Mouse (Mus musculus): Measurements from ENCODE around the gene Tacc2.
A peak's percentile ranks its signal among the peaks of the same experiment; 100 is the strongest.

Gene Tacc2

DNA sequence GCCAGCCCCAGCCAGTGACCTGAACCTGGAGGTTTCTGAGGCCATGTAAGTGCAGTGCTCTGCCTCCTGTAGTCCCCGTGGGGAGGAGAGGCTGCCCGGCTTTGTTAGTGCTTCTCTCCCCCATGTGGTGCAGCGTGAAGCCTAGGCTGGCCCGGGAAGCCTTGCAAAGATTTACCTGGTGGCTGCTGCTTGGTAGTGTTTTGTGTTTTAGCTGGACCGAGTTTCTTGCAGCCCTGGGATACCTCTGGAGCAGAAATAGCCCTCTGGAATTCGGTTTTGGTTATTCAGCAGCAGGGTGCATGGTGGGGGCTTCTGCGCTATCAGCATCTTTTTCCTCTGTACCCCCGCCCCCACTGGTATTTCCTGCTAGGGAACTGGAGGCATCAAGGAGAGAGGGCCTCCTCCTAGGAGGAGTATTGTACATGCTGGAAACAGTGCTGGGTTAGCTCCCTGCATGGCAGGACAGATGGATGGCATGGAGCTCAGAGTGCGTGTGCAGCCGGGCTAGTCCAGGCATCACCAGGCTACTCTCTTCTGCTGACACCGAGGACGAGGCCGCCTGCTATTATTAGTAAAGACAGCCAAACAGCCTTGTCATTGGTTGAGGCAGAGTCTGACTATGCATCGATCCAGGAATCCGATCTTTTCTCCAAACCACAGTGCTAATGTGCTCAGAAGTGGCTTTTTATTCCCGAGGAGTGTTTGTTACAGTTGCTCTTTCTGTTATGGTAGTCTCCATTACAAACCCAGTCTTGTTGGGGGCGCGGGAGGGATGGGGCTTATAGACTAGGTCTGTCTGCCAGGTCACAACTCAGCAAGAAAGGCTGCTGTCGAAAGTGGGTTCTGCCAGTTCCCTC is 115.9 kb downstream of the Tacc2 start:
- peak; percentile 48 for DNase-seq

DNA sequence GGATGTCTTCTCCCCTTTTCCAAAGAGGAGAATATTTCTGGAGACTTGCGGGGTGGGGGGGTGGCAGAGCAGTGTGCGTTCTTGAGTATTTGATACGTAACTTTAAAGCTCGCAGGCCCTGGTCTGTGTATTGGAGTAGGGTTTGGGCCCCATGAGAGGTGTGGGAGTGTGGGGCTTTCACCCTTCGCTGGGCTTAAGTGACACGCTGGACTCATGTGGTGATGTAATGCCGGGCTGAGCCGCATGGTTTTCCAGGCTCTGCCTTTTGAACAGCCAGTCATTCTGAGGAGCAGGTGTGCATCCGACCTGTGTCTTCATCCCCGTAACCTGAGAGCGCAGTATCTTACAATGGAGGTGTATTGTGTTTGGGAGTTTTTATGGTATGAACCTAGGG is 116.6 kb downstream of the Tacc2 start:
- DNase-seq: no peak

DNA sequence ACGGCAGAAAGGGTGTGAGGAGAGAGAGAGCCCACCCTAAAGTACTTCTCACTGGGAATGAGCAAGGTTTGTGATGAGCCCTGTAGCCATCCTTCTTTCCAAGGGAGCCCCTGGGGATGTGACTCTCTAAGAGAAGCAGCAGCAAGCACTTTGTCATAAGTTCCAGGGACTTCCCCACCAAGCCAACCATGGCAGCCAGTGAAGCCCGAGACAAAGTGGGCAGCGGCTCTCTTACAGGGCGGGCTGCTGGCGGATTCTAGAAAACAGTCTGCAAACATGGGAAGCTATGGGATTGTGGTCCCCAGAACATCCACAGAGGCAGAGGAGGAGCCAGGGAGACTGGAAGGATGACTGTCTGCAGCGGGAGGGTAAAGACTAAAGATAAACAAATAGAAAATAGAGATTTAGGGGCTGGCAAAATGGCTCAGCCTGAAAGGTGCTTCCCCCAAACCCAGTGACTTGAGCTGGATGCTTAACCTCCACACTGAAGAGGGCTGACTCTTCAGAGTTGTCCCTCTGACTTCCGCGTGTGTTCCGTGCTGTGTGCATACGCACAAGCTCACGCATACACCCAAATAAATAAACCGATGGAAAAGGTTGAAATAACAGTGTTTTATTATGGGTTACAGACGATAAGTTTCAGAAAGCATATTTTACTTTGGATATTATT is 118.6 kb downstream of the Tacc2 start:
- no peak for DNase-seq

DNA sequence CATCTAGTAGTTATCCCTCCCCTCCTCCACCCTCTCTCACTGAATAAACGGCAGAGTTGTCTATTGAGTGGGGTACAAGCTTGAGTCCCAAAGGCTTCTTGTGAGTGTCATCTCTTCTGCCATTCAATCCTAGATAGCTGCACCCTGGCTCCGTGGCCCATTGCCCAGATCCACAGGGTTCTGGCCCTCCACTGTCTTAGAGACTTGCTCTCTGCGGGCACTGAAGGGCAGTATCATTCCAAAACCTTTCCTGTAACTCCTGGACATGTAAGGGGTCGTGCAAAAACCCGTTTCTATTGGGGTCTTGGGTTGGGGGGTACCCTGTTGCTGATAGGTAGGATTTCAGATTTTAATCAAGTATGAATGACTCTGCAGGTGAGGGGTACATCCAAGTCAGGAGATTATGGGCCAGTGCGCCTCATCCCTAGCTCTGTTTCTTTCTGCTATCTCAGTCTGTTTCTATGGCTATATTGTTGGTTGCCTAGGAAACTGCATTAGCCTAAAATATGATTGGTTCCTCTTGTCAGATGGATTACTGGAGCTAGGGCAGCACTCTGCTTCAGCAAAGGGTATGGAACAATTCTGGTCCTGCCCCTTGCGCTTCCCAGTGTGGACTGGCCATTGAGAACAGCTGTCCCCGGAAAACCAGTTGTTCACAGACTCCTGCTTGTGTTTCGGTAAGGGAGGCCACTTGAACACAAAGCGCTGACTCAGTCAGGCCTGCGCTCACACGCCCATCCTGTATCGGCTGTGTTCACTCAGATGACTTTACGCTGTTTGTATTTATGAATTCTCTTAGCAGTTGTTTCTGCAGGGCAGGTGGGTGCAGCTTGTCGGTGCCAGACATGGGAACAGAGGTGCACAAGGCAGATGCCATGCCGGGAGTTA is 119.4 kb downstream of the Tacc2 start:
- no peak for DNase-seq

DNA sequence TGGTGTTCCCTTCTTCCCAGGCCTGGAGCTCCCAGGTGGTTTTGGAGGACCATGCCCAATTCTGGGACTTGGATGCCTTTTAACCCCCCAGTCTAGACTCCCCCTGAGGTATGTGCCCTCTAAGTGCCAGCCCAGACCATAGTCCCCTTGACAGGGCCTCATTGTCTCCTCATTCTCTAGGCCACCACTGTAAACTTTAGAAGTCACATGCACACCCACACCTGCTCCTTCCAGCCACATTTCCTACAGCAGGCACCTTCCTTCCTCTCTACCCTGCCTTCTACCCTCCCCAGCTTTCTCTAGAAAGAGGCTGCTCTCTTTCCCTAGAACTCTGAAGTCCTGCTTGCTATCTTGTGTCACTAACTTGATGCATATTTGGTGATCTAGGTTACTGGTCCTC is 121.2 kb downstream of the Tacc2 start:
- DNase-seq: no peak

DNA sequence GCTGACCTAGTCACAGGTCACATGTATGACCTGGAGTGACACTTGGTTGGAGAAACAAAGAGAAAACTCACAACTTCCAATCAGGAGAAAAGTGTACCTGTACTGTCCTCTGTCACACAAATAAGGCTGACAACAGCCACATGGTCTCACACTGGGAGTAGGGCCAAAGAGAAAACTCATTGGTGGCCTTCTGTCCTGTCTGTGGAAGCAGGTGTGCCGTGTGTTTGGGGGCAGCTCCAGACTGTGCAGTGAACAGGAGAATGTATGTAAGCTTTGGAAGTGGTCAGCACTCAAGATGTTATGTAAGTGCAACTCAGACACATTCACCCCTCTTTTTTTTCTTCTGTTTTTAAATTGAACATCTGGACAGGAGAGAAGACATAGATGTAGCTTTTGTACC is 124.1 kb downstream of the Tacc2 start:
- no peak for DNase-seq

DNA sequence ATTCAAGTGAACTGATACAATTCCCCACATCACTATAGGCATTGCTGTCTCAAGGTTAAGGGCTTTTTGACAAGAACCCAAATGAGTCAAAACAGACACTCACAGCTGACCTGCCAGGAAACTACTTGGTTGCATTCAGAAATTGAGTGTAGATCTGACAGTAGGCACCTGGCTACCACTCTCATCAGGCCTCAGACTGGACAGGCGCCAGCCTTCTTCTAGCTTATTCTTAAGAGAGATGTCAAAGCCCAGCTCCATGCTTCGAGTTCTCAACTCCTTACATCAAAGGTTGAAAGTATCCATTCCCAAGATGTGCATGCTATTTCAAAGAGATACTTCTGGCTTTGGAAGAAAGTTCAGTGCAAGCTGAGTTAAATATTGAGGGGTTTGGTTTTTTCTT is 128.0 kb downstream of the Tacc2 start:
- no peak for DNase-seq

DNA sequence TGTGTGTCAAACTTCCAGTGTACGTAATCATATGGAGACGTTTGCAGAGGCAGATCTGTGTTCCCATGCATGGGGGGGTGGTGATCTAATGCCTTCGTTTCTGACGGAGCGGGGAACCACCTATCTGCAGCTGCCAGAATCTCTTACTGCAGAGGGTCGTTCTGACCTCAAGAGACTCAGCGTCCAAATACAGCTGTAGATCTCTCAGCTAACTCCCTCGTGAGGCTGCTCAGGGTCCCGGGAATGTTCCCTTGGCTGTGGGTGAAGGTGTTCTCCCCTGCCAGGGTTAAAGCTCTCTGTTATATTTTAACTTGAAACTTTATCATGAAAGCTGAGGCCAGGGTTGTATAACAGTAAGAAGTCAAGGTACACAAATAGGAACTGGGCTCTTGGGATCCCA is 131.7 kb downstream of the Tacc2 start:
- no peak for DNase-seq

DNA sequence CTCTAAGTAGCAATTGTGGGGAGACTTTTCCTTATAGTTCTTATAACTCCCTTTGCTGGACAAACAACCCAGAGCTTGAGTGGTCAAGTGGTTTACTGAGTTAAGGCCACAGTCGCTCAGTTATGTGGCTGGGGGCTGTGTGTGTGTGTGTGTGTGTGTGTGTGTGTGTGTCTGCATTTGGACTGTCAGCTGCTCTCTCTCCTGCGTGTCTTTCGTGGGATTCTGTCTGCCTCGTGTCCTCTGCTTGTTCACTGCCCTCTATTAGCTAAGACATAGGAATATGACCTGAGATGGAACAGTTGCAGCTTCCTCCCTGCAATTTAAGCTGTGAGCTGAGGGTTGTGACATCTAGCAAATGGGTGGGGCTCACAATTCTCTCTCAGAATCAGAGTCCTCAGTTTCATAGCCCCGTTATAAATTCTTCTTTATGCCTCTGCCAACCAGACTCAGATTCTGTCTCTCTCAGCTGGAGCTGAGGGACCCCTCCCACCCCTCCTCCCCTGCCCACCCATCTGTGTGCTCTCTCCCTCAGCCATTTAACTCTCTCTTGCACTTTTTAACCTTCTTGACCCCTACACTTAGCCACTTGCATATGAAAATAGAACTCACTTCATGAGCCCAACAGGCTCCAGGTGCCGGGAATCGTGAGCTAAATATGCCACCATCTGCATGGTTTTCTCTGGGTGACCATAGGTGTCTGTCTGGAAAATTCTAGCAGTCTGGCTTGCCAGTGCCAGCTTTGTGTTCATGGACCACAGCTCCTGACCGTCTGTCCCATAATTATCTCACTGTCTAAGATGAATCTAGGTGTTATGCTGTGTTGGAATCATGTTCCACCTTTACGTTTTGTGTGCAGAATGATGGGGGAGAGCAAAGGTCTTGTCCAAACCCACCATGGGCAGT is 132.4 kb downstream of the Tacc2 start:
- no peak for DNase-seq

DNA sequence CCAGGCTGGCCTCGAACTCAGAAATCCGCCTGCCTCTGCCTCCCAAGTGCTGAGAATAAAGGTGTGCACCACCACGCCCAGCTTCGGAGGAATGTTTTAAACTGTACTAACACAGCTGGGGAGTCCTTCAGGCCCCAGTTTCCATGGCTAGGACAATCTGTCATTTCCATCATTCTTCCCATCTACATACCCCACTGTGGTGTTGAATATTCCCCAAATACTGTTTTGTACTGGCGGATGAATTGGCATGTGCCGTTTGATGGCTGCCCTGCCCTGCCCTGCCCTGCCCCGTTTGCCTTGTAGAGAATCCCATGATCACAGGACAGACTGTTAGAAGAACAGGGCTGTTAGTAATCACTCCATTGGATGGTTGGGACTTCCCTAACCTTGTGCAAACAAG is 134.6 kb downstream of the Tacc2 start:
- no peak for DNase-seq

DNA sequence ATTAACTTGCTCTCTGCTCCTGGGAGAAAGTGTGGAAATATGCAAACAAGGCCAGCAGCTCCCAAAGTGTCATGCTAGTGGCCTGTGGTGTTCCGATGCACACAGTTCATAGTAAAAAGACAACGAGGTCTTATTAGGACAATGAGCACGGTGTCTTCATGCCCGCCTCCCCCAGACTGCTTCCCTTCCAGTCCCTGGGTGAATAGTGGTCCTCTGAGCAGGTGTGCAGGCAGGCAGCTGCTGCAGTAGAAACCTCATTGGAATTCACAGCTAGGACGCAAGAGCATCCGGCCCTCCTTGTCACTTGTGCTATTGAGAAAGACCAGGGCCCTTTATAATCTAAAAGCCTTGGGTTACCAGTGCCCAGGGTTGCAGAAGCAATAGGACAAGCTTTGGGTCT is 136.1 kb downstream of the Tacc2 start:
- DNase-seq: no peak

DNA sequence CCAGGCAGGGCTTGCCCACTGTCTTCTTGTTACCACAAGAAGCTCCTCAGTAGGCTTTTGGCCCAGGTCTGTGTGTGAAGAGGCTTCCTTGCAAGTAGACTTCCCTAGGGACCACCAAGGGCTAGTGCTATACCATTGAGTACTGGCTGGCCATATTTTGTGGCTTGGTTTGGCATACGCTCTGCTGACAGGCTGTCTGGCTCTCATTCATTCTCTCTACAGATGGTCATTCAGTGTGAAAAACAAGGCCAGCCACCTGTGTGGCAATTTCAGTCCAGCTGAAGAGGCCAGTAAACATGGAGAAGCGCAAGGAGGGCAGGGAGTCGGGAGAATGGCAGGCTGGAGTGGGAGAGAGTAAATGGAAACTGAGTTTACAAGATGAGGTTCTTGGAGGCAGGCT is 138.2 kb downstream of the Tacc2 start:
- no peak for DNase-seq

DNA sequence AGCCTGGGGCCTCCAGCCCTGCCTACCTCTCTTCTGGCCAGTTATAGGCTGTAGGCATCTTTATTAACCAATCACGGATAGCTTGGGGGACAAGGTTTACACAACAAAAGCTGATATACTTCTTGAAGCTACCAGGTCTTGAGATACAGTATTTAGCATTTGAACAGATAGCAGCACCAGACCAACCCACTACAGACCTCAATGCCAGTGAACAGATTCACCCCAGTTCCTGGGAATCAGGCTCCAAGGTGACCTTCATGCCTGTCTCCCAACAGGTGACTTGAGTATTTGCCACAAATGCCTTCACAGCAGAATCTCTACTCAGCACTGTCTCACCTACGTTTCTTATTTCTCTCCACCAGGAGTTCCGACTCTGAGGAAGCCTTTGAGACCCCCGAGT is 139.1 kb downstream of the Tacc2 start:
- DNase-seq: no peak

DNA sequence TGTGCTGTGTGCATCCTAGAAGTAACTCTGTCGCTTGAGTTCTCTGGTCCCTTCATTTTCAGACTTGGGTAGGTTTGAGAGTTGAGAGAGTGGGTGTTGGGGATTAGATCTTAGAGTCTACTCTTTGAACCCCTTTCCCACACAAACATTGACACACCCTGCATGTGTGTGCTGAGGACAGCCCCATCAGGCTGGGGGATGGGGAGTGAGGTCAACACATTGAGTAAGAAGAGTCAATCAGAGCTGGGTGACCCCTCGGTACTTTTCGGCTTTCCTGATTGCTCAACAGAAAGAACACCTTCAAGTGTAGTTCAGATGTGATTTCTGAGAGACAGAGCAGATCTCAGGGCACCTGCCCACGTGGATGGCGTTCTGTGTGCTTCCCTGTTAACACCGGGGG is 139.8 kb downstream of the Tacc2 start:
- DNase-seq: no peak

DNA sequence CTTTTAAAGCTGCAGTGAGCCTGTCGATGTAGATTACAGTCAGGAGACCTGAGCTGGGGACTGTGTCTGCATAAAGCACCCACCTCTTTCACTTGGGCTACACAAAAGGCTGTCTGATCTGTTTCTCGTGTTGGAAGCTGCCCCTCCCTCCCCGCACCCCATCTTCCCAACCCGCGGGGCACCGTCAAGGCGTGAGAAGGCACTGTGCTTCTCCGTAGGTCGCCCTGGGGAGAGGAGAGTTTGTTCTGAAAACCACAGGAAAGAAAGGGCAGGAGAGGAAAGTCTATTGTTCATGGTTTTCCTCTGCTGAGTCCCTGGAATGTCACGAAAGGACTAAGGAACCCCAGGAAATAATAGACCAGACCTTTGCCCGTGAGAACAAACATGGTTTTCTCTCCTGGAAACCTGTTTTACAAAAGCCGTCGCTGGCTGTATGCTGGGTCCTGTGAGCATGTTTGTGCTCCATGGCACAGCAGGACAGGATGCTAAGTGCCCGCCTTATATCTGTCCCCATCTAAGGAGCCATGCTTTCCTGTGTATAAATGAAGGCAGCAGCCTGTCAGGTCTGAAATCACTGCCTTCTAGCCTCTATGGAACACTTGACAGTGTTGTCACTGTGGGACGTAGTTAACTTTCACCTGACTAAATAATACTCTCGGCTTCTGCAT is 142.8 kb downstream of the Tacc2 start:
- DNase-seq: no peak

DNA sequence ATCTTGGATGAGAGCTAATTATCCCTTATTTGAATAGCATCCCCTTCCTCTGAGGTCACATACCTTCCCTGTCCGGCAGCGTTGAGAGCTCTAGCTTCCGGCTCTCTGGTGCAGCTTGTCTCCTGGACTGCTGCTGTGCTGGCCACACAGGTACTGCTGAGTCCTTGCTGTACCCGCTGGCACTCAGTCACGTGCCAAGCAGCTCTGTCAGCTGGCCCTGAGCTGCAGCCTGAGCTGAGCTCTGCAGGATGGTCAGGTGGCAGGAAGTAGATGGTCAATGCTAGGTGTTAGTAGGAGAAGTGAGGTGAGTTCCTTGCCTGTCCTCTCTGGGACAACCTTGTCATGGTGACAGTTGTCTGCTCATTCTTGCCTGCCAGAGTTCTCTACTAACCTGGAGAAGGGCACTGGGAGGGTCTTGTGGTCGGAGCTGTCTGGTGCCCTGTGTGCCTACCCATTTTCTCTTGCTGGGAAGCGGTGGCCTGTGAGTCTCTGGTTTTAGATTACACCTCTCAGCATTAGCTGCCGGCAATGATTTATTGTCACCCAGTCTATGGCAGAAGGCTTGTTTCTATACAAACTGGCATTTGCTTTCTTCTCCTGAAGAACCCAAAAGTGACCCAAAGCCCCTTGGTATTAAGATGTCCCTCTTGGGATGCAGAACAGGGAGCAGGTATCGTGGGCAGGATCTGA is 143.6 kb downstream of the Tacc2 start:
- DNase-seq: no peak

DNA sequence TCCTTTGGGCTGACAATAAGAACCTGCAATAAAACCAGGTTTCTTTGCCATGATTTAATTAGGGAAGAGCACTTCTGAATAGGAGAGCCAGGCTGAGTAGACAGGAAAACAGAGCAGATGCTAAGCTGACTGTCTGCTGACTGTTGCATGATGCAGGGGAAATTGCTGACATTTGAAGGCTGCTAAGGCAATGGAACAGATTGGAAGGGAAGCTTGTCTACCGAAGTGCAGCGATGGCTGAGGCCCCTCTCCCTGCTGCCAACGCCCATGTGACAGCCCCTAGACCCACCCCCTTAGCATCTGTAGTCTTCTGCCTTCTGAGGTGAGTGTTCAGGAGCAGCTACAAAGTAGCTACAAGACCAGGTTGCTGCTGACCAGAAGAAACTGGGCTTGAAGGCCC is 148.9 kb downstream of the Tacc2 start:
- no peak for DNase-seq

DNA sequence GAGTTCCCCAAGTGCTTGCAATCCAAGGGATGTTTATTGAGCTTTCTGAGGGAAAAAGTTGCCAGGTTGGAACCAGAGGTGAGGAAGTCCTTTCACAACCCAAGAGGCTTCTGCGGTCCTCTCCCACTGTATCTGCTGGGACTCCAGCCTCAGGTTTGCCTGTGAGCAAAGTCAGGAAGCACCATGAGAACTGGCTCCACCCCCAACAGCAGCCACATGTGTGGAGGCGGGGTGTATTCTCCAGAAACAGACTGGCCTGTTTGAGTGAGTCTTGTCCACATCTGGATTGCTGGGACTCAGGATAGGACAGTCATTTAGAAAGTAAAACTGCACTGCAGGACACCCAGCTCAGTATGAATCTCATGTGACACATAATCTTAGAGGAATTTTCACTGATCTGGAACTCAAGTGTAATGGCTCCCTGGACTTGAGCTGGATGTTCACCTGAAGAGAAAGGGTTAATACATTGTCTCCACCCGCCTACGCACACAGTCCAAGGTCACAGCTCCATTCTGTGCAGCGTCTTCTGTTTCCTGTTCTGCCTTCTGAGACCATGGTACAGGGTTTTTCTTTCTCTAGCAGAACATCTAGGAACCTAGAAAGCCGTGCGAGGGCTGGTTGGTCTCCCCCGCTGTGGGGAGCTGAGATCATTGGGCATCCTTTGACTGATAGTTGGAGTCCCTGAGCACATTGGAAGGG is 149.6 kb downstream of the Tacc2 start:
- DNase-seq: no peak

DNA sequence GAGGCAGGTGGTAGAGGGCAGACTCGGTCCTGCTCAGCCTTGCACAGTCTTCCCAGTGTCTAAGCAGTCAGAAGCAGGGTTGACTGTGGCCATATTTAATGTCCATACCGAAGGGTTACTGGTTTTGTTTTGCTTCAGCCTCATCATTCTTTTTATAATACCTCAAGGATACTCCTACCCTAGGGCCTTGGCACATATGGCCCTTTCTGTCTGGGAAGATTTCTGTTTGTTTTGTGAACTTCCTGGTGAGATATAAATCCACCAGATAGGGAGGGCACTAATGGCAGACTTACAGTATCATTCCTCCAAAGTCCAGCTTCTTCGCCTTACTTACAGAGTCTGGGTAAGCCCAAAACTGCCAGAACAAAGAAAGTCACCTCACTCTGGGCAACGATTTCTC is 150.3 kb downstream of the Tacc2 start:
- DNase-seq: no peak

DNA sequence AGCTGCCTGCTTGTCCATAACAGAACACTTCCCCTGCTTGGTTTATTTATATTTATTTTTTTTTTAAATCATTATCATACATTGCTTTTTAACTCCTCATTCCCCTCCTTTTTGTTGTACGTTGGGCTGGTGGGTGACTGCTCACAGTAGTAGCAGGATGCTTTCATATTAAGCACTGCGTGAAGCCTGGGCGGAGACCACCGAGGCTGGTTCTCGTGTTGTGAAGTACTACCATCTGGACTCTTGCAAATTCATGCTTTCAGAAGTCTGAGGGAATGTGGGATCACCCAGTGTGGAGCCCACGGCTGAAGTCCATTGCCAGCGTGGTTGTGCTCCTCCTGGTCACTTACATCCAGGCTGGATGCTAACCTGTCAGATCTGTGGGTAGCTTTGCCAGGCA is 154.6 kb downstream of the Tacc2 start:
- no peak for DNase-seq

DNA sequence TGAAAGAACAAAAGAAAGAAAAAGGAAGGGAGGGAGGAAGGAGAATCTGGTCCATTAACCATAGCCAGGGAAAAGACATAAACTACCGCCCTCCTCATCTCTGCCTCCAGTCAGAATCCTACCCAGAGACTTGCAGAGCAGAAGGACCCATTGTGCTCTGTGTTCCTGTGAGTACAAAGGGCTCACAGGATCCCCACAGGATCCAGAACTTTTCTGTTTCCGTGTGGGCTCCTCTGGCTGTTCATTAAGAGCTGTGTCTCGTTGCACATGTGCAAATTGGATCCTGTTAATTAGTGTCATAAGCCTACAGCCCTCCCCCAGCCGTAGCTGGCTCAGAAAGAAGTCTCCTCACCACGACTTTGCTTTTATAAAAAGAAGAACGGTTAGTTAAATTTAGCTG is 155.7 kb downstream of the Tacc2 start:
- DNase-seq: no peak

All from right cerebral cortex, postnatal 14 days (tissue).